Mouse (Mus musculus) small intestine, adult 2 months (tissue): ENCODE results near the gene Gsta3.

Experiments
- CTCF ChIP-seq: fragments of 200-500 bp; IDR thresholded peaks from 2 replicates; pipeline ENCODE4 v1.5.1; 2012; ENCODE audit warnings: low read depth, mild to moderate bottlenecking, control low read depth, inconsistent platforms, low read length, moderate library complexity, mixed read lengths; ENCODE audit not compliant: insufficient replicate concordance, insufficient read length; ENCODE audit errors: extremely low read depth
- POLR2A ChIP-seq: fragments of 200-500 bp; IDR thresholded peaks from 2 replicates; pipeline ENCODE4 v1.6.1; 2012; ENCODE audit warnings: low read depth, mild to moderate bottlenecking, control low read depth, inconsistent platforms, low read length, moderate library complexity

GRCm38 (mm10) chr1:21227756-21228395, 12.5 kb upstream of the Gsta3 start:
- TF ChIP-seq CTCF = no peak
- no peak; the same call in 1 of the 2 replicates for TF ChIP-seq POLR2A
